Mouse (Mus musculus): Measurements from ENCODE around the gene Ddx19a. TPM values are rescaled to one million over a fixed set of nuclear protein-coding genes. Genes with fewer than 3 reads are reported as not detected.

Ddx19a gene
- polyA plus RNA-seq, 1 experiment = 62.6 TPM

DNA sequence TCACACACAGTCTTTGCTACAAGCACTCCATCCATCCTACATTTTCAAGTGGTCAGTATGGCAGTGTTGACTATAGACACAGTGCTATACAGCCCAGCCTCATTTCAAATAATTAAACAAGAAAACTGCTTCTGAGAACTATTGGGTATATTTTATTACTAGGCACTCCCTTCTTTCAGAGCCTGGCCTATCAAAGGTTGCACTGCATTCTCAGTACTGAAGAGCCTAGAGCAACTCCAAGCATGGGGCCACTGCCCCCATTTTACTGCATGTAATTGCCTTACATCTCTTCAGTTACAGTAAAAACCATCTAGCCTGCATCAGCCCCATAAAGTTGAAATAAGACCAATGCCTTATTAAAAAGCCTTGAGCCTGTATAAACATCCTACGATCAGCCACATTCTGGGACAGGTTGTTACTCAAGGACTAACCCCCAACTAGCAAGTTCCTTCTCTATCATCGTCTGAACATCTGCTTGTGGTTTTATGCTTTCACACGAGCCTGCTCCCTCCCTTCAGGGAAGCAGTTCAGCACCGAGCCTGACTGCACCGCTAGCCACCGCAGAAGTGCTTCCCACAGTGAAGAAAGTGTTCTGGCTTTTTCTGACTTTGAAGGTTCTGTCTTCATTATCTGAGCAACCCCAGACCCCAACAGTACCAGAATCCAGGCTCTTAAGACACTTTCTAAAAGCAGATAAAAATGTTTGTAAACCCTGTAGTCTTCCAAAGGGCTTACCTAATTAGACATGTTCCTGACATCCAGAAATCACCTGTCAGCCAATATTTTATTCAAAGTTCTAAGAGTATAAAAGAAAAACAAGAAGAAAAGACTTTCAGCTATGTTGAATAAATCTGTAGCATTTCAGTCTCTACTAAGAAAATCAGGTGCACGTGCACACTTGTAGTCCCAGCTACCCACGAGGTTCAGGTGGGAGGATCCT lies 9.5 kb downstream of the Ddx19a start:
- peak; percentile 10 for TF ChIP-seq GATA1 (IDR thresholded peaks at IDR 0.05; ENCODE audit: low read length)

- TF ChIP-seq GATA1 (IDR thresholded peaks at IDR 0.05; ENCODE audit: low read length) = no peak
Measured at GRCm38 (mm10) chr8:110981304-110981703, 16.3 kb downstream of the Ddx19a start.

DNA sequence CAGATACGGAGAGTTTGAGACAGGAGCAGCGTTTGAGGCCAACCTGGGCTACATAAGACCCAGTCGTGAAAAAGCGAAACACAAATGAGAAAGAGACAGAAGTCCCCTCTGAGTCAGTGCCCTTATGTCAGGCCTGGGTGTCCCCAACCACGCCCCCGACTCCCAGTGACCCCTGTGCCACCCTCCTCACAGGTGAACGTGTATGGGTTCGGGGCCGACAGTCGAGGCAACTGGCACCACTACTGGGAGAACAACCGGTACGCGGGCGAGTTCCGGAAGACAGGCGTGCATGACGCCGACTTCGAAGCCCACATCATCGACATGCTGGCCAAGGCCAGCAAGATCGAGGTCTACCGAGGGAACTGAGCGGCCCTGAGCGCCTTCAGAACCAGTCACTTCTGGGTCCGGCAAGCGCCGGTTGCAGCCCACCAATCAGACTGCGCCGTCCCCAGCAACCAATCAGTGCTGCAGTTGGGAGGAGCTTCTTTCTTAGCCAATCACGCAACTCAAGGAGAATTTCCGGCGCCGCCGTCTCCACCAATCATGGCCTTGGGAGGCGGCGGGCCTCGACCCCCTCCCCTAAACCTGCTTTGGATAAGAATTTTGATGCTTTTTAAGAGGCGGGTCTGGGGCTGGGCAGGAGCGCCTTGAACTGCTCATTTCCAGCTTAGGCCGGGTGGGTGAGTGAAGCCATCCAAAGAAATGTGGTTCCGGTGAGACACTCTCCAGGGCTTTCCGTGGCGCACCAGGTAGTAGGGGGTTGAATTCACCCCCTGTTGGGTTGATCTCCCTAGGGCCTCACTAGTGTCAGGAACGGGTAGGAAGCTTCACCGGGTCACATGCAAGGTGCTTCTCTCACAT lies 27.5 kb downstream of the Ddx19a start:
- TF ChIP-seq GATA1 (IDR thresholded peaks at IDR 0.05; ENCODE audit: low read length) = no peak

DNA sequence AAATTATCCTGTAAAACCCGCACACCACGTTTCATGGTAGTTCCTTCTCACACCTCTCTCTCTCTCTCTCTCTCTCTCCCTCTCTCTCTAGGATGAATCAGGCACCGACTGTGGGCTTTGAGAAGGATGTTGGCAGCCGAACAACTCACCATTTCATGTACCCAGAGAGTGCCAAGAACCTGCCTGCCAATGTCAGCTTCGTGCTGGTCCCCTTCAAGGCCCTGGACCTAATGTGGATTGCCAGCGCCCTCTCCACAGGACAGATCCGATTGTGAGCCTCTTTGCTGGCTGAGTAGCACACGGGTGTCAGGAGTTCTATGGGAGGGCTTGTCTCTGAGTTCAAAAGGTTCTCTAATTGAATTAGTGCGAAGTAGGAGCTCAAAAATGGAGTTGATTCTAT lies 30.3 kb downstream of the Ddx19a start:
- no peak for TF ChIP-seq GATA1 (IDR thresholded peaks at IDR 0.05; ENCODE audit: low read length)

DNA sequence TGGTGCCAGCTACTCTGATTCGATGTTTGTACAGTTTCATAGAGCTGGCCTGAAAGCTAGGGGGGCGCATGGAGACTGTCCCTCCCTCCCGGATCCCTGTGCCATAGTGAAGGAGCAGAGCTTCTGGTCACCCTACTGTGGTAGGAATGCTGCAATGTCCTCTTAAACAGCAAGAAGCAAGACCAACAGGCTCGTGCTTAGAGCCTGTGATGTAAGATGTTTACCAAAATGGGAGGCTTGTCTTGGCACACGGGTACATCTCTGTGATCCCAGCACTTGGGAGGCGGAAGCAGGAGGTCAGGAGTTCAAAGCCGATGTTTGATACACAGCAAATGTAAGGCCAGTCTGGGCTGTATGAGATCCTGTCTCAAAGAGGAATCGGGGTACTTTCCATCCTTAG lies 31.0 kb downstream of the Ddx19a start:
- TF ChIP-seq GATA1 (IDR thresholded peaks at IDR 0.05; ENCODE audit: low read length) = no peak

GRCm38 (mm10) chr8:110965594-110965993 lies 32.0 kb downstream of the Ddx19a start:
- no peak for TF ChIP-seq GATA1 (IDR thresholded peaks at IDR 0.05; ENCODE audit: low read length)

DNA sequence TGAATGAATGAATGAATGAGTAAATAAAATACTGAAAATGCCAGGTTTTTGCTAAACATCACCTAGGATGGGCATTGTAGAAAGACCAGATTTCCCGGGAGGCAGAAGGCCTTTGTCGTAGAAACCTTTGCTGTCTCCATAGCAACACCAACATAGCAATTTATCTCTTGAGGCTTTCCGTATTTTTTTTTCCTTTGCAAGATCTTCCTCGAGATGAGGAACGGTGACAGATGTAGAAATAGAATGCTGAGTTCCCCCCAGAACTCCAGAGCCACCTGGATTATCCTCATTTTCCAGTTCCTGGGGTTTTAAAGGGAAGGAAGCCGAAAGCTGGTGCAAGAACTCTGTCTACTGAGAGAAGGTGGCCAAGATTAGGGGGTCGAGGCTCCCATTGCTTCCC lies 32.9 kb downstream of the Ddx19a start:
- no peak for TF ChIP-seq GATA1 (IDR thresholded peaks at IDR 0.05; ENCODE audit: low read length)

- no peak for TF ChIP-seq GATA1 (IDR thresholded peaks at IDR 0.05; ENCODE audit: low read length)
Measured at GRCm38 (mm10) chr8:110963051-110963450, 34.5 kb downstream of the Ddx19a start.

DNA sequence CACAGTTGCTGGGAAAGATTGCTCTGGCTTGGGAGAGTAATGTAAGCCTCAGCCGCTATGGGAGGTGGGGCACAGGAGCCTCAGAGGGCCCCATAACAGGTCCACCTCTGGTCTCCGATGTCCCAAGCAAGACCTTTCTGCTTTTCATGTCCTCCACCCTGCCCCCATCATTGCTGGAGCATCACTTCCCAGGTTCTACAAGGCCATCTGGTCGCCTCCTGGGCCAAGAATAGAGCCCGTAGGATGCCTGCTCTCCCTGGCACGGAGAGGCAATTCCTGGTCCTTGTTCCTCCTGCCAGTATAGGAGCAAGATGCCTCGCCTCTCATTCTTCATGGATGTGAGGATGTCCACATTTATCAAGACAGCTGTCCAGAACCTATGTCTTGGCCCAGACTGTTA lies 37.7 kb downstream of the Ddx19a start:
- TF ChIP-seq GATA1 (IDR thresholded peaks at IDR 0.05; ENCODE audit: low read length) = no peak

- TF ChIP-seq GATA1 (IDR thresholded peaks at IDR 0.05; ENCODE audit: low read length) = no peak
Measured at GRCm38 (mm10) chr8:110959071-110959780, 38.4 kb downstream of the Ddx19a start.

DNA sequence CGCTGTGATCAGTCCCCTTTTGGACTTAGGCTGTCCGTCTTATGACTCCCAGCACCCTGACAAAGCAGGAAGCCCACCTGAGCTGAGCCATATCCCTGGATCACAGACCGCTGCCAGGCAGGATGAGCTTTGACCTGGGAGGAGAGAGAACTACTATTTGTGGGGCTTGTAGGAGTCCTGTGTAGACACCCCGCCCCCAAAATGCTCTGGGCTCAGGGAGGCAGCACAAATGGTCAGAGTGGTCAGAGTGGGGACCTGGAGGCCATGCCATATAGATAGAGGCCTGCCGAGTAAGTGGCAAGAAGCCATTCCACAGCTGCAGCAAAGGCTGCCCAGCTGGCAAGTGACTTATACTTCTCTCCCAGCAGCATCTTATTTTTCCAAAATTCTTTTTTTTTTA lies 39.5 kb downstream of the Ddx19a start:
- no peak for TF ChIP-seq GATA1 (IDR thresholded peaks at IDR 0.05; ENCODE audit: low read length)

GRCm38 (mm10) chr8:110957471-110957870 lies 40.1 kb downstream of the Ddx19a start:
- TF ChIP-seq GATA1 (IDR thresholded peaks at IDR 0.05; ENCODE audit: low read length) = no peak

GRCm38 (mm10) chr8:110956619-110957450 lies 40.8 kb downstream of the Ddx19a start:
- TF ChIP-seq GATA1 (IDR thresholded peaks at IDR 0.05; ENCODE audit: low read length) = no peak

GRCm38 (mm10) chr8:110954776-110955175 lies 42.8 kb downstream of the Ddx19a start:
- TF ChIP-seq GATA1 (IDR thresholded peaks at IDR 0.05; ENCODE audit: low read length) = no peak

- TF ChIP-seq GATA1 (IDR thresholded peaks at IDR 0.05; ENCODE audit: low read length) = no peak
Measured at GRCm38 (mm10) chr8:110950065-110950484, 47.5 kb downstream of the Ddx19a start.
